Mouse (Mus musculus): ENCODE data around the gene H2-DMb2. TPM values are rescaled to one million over a fixed set of nuclear protein-coding genes. Genes with fewer than 3 reads are reported as not detected.

The H2-DMb2 gene
- total RNA-seq, 2 experiments from 2014 or later, result 0.34 to 0.40 TPM

DNA sequence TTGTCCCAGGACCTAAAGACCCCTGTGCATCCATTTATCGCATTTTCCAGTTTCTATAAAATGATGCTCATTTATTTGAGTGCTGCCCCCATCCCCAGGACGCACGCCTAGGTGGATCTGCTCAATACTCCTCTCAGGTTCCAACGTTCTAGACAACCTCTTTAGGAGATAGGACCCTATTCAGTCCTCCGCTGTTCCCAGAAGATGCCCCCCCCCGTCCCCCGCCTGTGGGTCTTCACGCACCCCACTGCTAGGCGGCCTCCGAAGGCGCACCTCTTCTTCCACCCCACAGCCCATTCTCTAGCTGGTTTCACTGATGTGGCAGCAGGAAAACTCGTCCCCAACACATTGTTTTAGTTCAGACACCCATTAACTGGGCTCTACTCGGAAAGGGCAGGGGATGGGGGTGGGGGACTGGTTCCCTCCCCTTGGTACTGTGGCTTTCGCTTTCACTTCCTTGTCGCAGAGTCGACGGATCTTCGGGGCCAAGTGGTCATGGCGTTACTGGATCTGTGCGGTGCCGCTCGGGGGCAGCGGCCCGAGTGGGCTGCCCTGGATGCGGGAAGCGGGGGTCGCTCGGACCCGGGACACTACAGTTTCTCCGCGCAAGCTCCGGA is 54.9 kb downstream of the H2-DMb2 start:
- intact Hi-C loops (cut with DNase I), result loop anchor here (2.0 kb wide), 1 partner anchor 27 kb away; no protein-coding TSS in a partner anchor
- DNase-seq, result no peak

DNA sequence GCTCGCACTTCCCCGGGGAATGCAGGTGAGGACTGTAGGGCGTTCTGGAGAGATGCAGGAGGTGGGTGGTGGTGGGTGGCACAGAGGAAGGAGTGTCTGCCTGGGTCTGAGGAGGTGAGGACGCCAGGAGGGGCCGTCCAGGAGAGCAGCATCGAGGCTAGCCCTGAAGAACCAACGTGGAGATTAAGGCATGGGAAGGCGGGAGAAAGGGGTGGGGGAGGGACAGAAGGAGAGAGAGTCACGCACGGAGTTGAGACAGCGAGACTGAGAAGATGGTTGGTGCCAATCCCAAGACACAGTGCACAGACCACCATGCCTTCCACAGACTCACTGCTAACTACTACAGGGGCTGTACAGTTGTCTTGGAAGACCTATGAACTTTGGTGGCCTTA is 55.4 kb downstream of the H2-DMb2 start:
- no peak for DNase-seq
- intact Hi-C loops (cut with DNase I), result loop anchor here (2.0 kb wide), 1 partner anchor 28 kb away; no protein-coding TSS in a partner anchor

DNA sequence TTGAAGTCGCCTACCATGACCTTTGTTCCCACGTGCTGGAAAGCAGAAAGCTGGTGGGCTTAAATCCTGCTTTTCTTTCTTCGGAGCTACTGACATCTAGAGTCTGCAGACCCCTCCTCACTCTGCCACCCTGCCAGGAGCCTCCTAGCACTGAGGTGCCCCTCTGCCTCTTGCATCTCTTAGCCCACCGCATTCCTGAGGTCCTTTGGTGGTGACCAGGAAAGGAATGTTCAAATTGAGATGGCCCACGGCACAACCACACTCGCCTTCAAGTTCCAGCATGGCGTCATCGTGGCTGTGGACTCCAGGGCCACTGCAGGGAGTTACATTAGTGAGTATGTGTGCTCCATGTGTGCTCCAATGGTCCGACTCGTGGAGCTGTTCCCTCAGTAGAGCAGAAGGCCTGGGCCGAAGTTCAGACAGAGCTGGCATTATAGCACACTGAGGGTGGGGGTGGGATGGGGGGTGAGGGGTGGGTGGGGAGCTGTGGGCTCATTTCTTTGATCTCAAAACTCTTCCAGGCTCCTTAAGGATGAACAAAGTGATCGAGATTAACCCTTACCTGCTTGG is 56.0 kb downstream of the H2-DMb2 start:
- no peak for DNase-seq
- intact Hi-C loops (cut with DNase I), result loop anchor here (2.0 kb wide), 1 partner anchor 28 kb away; no protein-coding TSS in a partner anchor

DNA sequence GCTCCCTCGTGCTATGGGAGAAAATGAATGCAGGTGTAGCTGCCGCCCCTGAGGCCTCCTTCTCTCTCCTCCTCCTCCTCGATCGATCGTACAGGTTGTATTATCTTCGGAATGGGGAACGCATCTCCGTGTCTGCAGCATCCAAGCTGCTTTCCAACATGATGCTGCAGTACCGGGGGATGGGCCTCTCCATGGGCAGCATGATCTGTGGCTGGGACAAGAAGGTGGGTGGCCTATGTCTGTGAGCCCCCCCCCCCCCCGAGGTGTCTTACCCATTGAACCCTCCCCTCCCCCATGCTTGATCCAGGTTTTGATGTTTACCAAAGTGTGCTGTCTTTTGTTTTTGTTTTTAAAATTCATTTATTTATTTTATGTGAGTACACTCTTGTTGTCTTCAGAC is 56.9 kb downstream of the H2-DMb2 start:
- intact Hi-C loops (cut with DNase I), result no loop called here
- no peak for DNase-seq

DNA sequence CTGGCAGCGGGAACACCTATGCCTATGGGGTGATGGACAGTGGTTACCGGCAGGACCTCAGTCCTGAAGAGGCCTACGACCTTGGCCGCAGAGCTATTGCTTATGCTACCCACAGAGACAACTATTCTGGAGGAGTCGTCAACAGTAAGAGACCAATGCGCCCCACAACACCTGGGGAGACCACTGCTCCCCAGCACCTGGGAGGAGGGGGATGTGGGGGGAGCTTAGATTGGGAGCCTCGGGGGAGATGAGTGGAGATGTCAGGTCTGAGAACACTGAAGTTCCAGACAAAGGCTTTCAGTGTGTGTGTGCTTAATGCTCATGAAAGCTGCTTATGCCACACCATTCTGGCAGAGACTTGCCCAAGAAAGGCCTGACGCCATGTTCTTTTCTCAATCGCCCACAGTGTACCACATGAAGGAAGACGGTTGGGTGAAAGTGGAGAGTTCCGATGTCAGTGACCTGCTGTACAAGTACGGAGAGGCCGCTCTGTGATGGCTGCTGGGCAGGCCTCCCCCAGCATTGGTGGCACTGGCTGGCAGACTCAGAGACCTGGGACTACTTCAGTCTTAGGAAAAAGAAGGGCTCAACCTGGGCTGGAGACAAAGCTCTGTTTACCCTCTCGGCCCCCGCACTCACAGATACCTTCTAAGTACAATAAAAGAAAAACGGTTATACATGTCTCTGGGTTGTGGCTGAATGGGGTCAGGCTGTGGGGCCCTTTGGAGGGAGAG is 57.8 kb downstream of the H2-DMb2 start:
- no peak for DNase-seq
- intact Hi-C loops (cut with DNase I), result no loop called here

Other genes starting within 250 kb of the H2-DMb2 start
- not detected for gene Platr17, start 238.2 kb upstream of the H2-DMb2 start, total RNA-seq (2021)
- 10 to 100 TPM; 37.6 to 39.2 TPM for gene Daxx, start 233.9 kb upstream of the H2-DMb2 start, total RNA-seq (2021)
- 10 to 100 TPM; 45.5 to 56.6 TPM for gene Tapbp, start 227.4 kb upstream of the H2-DMb2 start, total RNA-seq (2021)
- 10 to 100 TPM; 33.2 to 36.8 TPM for gene Zbtb22, start 227.4 kb upstream of the H2-DMb2 start, total RNA-seq (2021)
- 10 to 100 TPM; 74.1 to 75.5 TPM for gene Rgl2, start 213.8 kb upstream of the H2-DMb2 start, total RNA-seq (2021)
- 10 to 100 TPM; 90.5 to 96.1 TPM for gene Pfdn6, start 203.0 kb upstream of the H2-DMb2 start, total RNA-seq (2021)
- 10 to 100 TPM; 30.1 to 36.6 TPM for gene Wdr46, start 202.6 kb upstream of the H2-DMb2 start, total RNA-seq (2021)
- 1 to 10 TPM; 6.6 to 6.8 TPM for gene B3galt4, start 191.8 kb upstream of the H2-DMb2 start, total RNA-seq (2021)
- 10 to 100 TPM; 72.2 to 72.6 TPM for gene Vps52, start 187.5 kb upstream of the H2-DMb2 start, total RNA-seq (2021)
- 100 to 1,000 TPM; 557 to 591 TPM for gene Rps18, start 187.3 kb upstream of the H2-DMb2 start, total RNA-seq (2021)
- 10 to 100 TPM in 1 of 2 experiments, 1 to 10 TPM in 1; 8.2 to 13.8 TPM for gene H2-K1, start 143.0 kb upstream of the H2-DMb2 start, total RNA-seq (2021)
- 10 to 100 TPM; 23.6 to 28.2 TPM for gene Ring1, start 118.6 kb upstream of the H2-DMb2 start, total RNA-seq (2021)
- 10 to 100 TPM; 41.6 to 45.2 TPM for gene H2-Ke6, start 115.2 kb upstream of the H2-DMb2 start, total RNA-seq (2021)
- 10 to 100 TPM; 96.3 to 98.7 TPM for gene Slc39a7, start 111.6 kb upstream of the H2-DMb2 start, total RNA-seq (2021)
- gene Rxrb, start 111.5 kb upstream of the H2-DMb2 start, total RNA-seq (2021), result 10 to 100 TPM; 80.7 to 84.9 TPM
- 1 to 10 TPM; 6.8 to 9.8 TPM for gene Col11a2, start 103.9 kb upstream of the H2-DMb2 start, total RNA-seq (2021)
- gene H2-Oa, start 51.0 kb upstream of the H2-DMb2 start, total RNA-seq (2021), result not detected
- gene H2-DMa, start 23.8 kb upstream of the H2-DMb2 start, total RNA-seq (2021), result 10 to 100 TPM; 19.5 to 20.5 TPM
- gene Brd2, start 20.7 kb upstream of the H2-DMb2 start, total RNA-seq (2021), result 100 to 1,000 TPM; 247 to 267 TPM
- under 1 TPM; 0.46 to 0.97 TPM for gene H2-DMb1, start 9.8 kb downstream of the H2-DMb2 start, total RNA-seq (2021)
- gene Tap1, start 44.2 kb downstream of the H2-DMb2 start, total RNA-seq (2021), result 1 to 10 TPM; 2.2 to 3.6 TPM
- 1 to 10 TPM in 1 of 2 experiments, under 1 TPM in 1; 0.77 to 1.1 TPM for gene Psmb9, start 44.5 kb downstream of the H2-DMb2 start, total RNA-seq (2021)
- 1 to 10 TPM; 1.3 to 1.9 TPM for gene Psmb8, start 54.4 kb downstream of the H2-DMb2 start, total RNA-seq (2021)
- gene Tap2, start 60.2 kb downstream of the H2-DMb2 start, total RNA-seq (2021), result 1 to 10 TPM; 3.1 to 3.5 TPM
- not detected for gene H2-Ob, start 95.6 kb downstream of the H2-DMb2 start, total RNA-seq (2021)
- gene H2-Ab1, start 114.4 kb downstream of the H2-DMb2 start, total RNA-seq (2021), result 1 to 10 TPM in 1 of 2 experiments, under 1 TPM in 1; 0.80 to 1.2 TPM
- gene H2-Aa, start 144.5 kb downstream of the H2-DMb2 start, total RNA-seq (2021), result 1 to 10 TPM in 1 of 2 experiments, under 1 TPM in 1; 0.68 to 1.2 TPM
- 1 to 10 TPM in 1 of 2 experiments, under 1 TPM in 1; 0.48 to 2.3 TPM for gene H2-Eb1, start 162.6 kb downstream of the H2-DMb2 start, total RNA-seq (2021)
- gene H2-Eb2, start 182.4 kb downstream of the H2-DMb2 start, total RNA-seq (2021), result not detected
- under 1 TPM; 0.36 to 0.38 TPM for gene Btnl2, start 211.5 kb downstream of the H2-DMb2 start, total RNA-seq (2021)
- not detected for gene Btnl1, start 233.8 kb downstream of the H2-DMb2 start, total RNA-seq (2021)

All from left cerebral cortex, postnatal 4 days (tissue).